Mouse (Mus musculus): ENCODE data around the gene Abhd4.

DNA sequence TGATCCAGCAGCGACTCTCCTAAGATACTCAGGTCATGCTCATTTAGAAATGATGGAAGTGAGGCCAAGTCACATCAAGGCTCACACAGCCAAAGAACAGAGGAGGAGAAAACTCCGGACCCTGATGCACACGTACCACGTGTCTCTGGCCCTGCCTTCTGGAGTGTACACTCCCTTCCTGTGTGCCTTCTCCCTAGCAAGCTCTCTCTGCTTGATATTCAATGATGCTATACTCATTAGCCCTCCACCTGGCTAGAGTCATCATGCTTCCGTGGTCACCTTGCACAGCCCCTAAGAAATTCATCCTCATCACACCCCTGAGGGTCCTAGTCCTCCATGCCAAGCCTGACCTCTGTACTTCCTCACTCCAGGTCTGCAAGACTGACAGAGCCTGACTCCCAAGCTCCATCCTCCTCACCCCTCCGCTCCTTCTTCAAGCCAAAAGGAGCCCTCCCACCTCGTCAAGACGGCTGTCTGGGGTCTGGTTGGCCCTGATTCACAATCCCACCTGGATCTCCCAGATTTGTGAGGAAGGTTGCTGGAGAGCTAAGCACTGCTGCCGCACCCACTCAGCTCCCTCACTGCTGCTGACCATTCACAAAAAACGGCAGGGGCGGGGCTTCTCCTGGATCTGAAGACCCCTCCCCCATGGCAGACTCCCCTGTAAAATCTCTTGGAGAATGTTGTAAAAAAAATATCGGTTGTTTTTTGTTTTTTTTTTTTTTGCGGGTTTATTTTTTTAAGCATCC is 30.5 kb upstream of the Abhd4 start:
- no peak for TF ChIP-seq CTCF (IDR thresholded peaks at IDR 0.05; ENCODE audit: insufficient read depth, low read length)
- no peak for TF ChIP-seq POLR2A (IDR thresholded peaks at IDR 0.05; ENCODE audit: borderline replicate concordance, extremely low read depth, low read depth, low read length)

Measured in lung, adult 2 months (tissue).